Mouse (Mus musculus) B cell, adult 67 days (primary cell): ENCODE measurements around the gene Itgb4. TPM values are rescaled to one million over a fixed set of nuclear protein-coding genes. Genes with fewer than 3 reads are reported as not detected.

ENCODE experiments used
- total RNA-seq, 2 experiments: library from RNA; stranded (reverse); gene quantifications; 4 replicates each; pipeline ENCODE4 v1.2.4; 2023

Itgb4 gene
- total RNA-seq, result under 1 TPM; 0.20 to 0.56 TPM

GRCm38 (mm10) chr11:115974309-115975082, at the start of gene Itgb4:
TSS of gene Itgb4 (plus strand) at chr11:115974709.

GRCm38 (mm10) chr11:115933108-115933746, 41.3 kb upstream of the Itgb4 start, which contains the start of the genes Sap30bp and Recql5:
TSS of gene Sap30bp (plus strand) at chr11:115933282.
TSS of gene Recql5 (minus strand) at chr11:115933477.

GRCm38 (mm10) chr11:116012262-116012947, 37.9 kb downstream of the Itgb4 start, which contains the start of gene Galk1:
TSS of gene Galk1 (minus strand) at chr11:116012719.

DNA sequence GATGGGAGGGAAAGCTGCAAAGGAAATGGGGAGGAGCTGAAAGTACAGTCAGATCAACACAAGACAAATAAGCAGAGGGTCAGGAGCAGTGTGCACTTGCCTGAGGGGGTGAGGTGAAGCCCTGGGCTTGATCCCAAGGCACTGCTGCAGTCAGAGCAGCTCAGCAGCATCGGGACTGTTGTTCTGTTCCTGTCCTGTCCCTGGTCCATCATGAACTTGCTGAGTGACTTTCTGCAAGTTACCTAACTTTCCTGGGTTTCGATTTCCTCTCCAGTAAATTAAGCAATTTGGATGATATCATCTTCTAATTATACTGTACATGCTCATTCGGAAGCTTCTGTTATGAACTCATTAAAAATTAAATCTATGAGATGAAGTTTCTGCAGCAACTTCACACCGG, 53.2 kb downstream of the Itgb4 start, which contains the start of gene H3f3b:
Gene H3f3b, minus strand, starts transcription at position 207 of the 400 bp plus-strand sequence.

DNA sequence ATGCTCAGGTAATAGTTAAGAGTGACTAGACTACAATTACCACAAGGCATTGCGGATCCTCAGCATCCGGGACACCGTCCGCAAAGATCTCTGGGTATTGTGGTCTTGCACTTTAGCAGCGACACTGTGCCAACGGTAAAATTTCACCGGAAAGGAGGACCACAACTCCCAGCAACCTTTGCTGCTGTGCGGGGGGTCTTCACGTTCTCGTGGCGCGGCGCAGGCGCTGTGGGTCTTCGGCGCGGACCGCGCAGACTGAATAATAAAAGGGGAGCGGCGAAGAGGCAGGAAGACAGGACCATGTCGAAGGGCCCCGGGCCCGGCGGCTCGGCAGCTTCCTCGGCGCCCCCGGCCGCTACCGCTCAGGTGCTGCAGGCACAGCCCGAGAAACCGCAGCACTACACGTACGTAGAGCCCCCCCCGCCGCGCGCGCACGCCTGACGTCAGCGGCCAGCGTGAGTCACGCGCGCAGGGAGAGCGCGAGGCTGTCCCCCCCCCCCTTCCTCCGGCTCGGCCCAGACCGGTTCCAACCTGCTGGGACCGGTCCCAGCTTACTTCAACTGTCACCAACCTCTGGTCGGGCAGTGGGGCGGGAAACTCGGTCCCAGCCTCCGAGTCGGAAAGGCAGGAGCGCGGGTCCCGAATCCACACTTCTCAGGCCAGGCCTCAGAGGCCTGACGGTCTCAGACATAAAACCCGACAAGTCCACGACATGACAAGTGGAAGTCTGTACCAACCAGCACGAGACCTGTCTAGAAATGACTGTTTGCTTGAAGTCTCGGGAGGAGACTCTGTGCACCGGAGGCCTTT, 55.8 kb downstream of the Itgb4 start, which contains the start of gene Unk:
Gene Unk, plus strand, starts transcription at position 235 of the 810 bp plus-strand sequence.

Other genes with a start within 250 kb of the Itgb4 start
- 10 to 100 TPM; 52.9 to 61.8 TPM for gene Tmem94, start 209.3 kb upstream of the Itgb4 start, total RNA-seq
- 1 to 10 TPM; 5.3 to 5.8 TPM for gene Caskin2, start 161.1 kb upstream of the Itgb4 start, total RNA-seq
- 10 to 100 TPM; 32.6 to 36.5 TPM for gene Tsen54, start 160.0 kb upstream of the Itgb4 start, total RNA-seq
- 10 to 100 TPM; 29.6 to 31.4 TPM for gene Llgl2, start 150.7 kb upstream of the Itgb4 start, total RNA-seq
- gene Myo15b, start 116.3 kb upstream of the Itgb4 start, total RNA-seq, result under 1 TPM; 0.18 to 0.67 TPM
- not detected for gene Smim5, start 74.7 kb upstream of the Itgb4 start, total RNA-seq
- not detected for gene Smim6, start 62.7 kb upstream of the Itgb4 start, total RNA-seq
- gene Sap30bp, start 41.4 kb upstream of the Itgb4 start, total RNA-seq, result 10 to 100 TPM; 48.3 to 55.7 TPM
- gene Recql5, start 41.2 kb upstream of the Itgb4 start, total RNA-seq, result 10 to 100 TPM; 65.2 to 73.1 TPM
- gene Galk1, start 38.0 kb downstream of the Itgb4 start, total RNA-seq, result 10 to 100 TPM; 17.7 to 21.5 TPM
- gene H3f3b, start 53.3 kb downstream of the Itgb4 start, total RNA-seq, result 1,000 to 10,000 TPM; 2,967 to 3,463 TPM
- gene Unk, start 55.6 kb downstream of the Itgb4 start, total RNA-seq, result 10 to 100 TPM; 69.9 to 84.3 TPM
- gene Unc13d, start 103.3 kb downstream of the Itgb4 start, total RNA-seq, result 10 to 100 TPM; 60.6 to 74.3 TPM
- 100 to 1,000 TPM; 237 to 270 TPM for gene Wbp2, start 112.3 kb downstream of the Itgb4 start, total RNA-seq
- under 1 TPM in 1 of 2 experiments, not detected in 1; 0.87 TPM for gene Trim47, start 152.5 kb downstream of the Itgb4 start, total RNA-seq
- 10 to 100 TPM; 41.8 to 52.2 TPM for gene Trim65, start 156.4 kb downstream of the Itgb4 start, total RNA-seq
- 10 to 100 TPM; 65.1 to 73.5 TPM for gene Mrpl38, start 164.2 kb downstream of the Itgb4 start, total RNA-seq
- 10 to 100 TPM; 37.6 to 45.8 TPM for gene Fbf1, start 193.5 kb downstream of the Itgb4 start, total RNA-seq
- 10 to 100 TPM; 38.1 to 49.3 TPM for gene Ten1, start 224.1 kb downstream of the Itgb4 start, total RNA-seq
- 10 to 100 TPM; 33.7 to 34.9 TPM for gene Acox1, start 224.3 kb downstream of the Itgb4 start, total RNA-seq